Mouse (Mus musculus) inflammation-experienced regulatory T-cells, adult 6 months (primary cell): ENCODE data around the gene Med23. TPM values are rescaled to one million over a fixed set of nuclear protein-coding genes. Genes with fewer than 3 reads are reported as not detected.

ENCODE experiments used
- ATAC-seq: one replicate; pipeline ENCODE4 v1.8.0; 2017
- polyA plus RNA-seq, 3 experiments: library from polyadenylated mRNA; unstranded; fragments of 100-300 nt; shearing (Covaris generic); gene quantifications; one replicate each; pipeline ENCODE4 v1.2.1; 2017

Med23 gene
- polyA plus RNA-seq = 10 to 100 TPM; 15.5 to 28.2 (median 22.9) TPM

GRCm38 (mm10) chr10:24869760-24870290 is at the start of gene Med23:
TSS of gene Med23 (plus strand) at chr10:24869986.
- ATAC-seq = peak; percentile 100

GRCm38 (mm10) chr10:24821990-24822676 is 47.7 kb upstream of the Med23 start:
- no peak for ATAC-seq

- ATAC-seq = no peak
Observed at GRCm38 (mm10) chr10:24822842-24823241, 46.9 kb upstream of the Med23 start.

- ATAC-seq = peak; percentile 8
Observed at GRCm38 (mm10) chr10:24823265-24823664, 46.5 kb upstream of the Med23 start.

- ATAC-seq = peak; percentile 92
Observed at GRCm38 (mm10) chr10:24823697-24824535, 45.9 kb upstream of the Med23 start.

GRCm38 (mm10) chr10:24824621-24825020 is 45.2 kb upstream of the Med23 start:
- ATAC-seq = no peak

- ATAC-seq = no peak
Observed at GRCm38 (mm10) chr10:24825456-24826081, 44.2 kb upstream of the Med23 start.

- ATAC-seq = no peak
Observed at GRCm38 (mm10) chr10:24826130-24826529, 43.7 kb upstream of the Med23 start.

- ATAC-seq = no peak
Observed at GRCm38 (mm10) chr10:24828136-24828535, 41.6 kb upstream of the Med23 start.

- ATAC-seq = peak; percentile 14
Observed at GRCm38 (mm10) chr10:24830448-24830847, 39.3 kb upstream of the Med23 start.

GRCm38 (mm10) chr10:24831377-24832095 is 38.2 kb upstream of the Med23 start:
- ATAC-seq = no peak

GRCm38 (mm10) chr10:24832306-24832705 is 37.5 kb upstream of the Med23 start:
- ATAC-seq = no peak

GRCm38 (mm10) chr10:24834634-24835371 is 35.0 kb upstream of the Med23 start:
- no peak for ATAC-seq

GRCm38 (mm10) chr10:24835702-24836342 is 34.0 kb upstream of the Med23 start:
- no peak for ATAC-seq

- no peak for ATAC-seq
Observed at GRCm38 (mm10) chr10:24836366-24837038, 33.3 kb upstream of the Med23 start.

- ATAC-seq = no peak
Observed at GRCm38 (mm10) chr10:24840795-24841194, 29.0 kb upstream of the Med23 start.

- ATAC-seq = no peak
Observed at GRCm38 (mm10) chr10:24841998-24842397, 27.8 kb upstream of the Med23 start.

- ATAC-seq = no peak
Observed at GRCm38 (mm10) chr10:24842676-24843075, 27.1 kb upstream of the Med23 start, which contains the start of gene Enpp3. TSS of gene Enpp3 (minus strand) at chr10:24842823.

- no peak for ATAC-seq
Observed at GRCm38 (mm10) chr10:24863146-24863545, 6.6 kb upstream of the Med23 start.

GRCm38 (mm10) chr10:24864434-24864833 is 5.4 kb upstream of the Med23 start:
- peak; percentile 41 for ATAC-seq
